Mouse (Mus musculus): ENCODE results near the gene Lig1.

Lig1 gene

DNA sequence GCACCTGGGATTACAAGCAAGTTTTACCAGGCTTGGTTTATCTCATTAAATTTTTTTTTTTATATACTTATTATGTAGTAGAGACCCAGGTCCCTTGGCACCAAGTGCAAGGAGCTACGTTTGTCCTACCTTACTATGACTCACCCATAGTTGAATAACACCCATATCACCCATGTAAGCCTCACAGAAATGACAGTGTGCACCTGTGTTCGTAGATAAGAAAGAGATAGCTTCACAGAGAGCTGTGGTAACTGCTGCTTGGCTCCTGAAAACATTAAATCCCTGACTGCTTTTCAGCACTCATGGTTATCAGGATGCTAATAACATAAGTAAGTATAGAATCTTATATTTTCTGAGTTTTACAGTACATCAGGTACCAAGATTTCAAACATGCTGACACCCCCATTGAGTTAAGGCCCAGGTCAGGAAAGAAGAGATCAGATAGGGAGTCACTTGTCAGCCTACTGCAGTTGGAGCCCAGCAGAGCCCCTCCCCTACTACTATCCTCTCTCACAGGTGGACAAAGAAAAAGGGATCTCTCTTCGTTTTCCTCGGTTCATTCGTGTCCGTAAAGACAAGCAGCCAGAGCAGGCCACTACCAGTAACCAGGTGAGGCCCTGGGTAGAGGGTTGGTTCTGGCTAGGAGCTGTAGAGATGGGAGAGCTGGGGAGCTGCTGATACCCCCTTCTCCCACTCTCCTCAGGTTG lies 33.6 kb downstream of the Lig1 start:
- no peak for DNase-seq

DNA sequence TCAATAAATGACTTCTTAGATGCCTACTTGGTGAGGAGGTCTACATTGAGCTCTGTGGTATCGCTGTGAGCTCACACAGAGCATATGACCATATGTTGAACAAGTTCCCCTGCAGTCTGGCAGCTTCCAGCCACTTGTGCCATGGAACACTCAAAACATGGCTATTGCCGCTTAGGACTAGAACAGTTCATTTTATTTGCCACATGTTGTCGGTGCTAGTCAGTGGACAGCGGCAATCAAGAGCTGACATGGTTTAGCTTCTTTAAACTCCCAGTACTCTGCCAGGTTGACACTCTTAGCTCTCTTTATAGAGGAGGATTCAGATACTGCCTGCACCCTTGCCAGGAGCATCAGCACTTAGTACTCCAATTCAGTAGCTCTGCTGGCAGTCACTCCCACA lies 34.3 kb downstream of the Lig1 start:
- DNase-seq: no peak

DNA sequence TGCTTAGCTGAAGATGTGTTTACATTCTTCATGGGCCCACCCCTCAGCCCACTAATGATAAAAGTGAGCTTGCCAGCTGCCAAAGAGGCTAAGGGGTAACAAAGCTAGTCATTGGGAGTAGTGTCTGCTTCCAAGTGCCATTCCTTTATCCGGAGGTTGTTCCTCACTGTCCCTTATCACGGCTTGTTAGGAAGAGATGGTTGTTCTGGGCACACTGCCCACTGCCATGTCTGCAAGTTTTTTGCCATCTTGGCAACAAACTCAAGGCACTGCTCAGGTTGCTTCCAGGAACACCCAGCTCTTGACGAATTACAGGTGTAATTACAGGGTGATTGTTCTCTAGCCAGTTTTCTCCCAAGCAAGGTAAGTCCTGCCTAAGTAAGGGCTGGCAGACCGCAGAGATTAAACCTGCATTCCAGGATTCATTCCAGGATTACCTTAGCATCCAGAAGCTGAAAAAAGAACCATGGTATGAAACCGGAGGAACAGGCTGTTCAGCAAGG lies 37.1 kb downstream of the Lig1 start:
- no peak for DNase-seq

DNA sequence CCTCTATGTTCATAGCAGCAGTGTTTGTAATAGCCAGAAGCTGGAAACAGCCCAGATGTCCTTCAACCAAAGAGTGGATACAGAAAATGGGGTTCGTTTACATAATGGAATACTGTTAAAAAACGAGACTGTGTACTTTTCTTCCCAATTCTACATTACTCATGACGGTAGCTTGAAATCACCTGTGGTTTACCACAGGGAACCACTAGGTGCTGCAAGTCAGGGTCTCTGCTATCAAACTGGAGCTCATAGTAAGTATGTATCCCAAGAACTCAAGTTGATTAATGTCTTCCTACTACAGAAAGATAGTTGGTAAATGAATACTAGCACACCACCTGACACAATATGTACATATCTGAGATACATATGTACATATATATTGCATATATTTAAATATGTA lies 44.3 kb downstream of the Lig1 start:
- DNase-seq: no peak

DNA sequence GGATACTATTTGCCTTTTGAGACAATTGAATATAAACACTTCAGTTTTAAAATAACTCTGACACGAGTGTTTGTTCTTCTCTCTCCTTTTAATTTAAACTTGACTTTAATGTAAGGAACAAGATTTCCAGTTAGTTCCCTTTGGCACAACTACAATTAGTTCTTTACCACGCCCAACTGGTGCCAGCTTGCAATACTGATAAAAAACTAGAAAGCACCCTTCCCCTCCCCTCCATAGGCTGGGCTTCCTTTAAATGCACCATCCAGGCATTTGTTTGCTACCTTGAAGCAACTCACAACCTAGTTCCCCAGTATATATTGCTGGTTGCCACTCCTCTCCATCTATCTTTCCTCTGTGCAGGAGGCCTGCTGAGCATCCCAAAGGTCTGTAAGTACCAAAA lies 47.2 kb downstream of the Lig1 start, which contains the start of gene Pla2g4c:
Gene Pla2g4c, plus strand, starts transcription at position 340 of the 400 bp plus-strand sequence.
- DNase-seq: no peak

DNA sequence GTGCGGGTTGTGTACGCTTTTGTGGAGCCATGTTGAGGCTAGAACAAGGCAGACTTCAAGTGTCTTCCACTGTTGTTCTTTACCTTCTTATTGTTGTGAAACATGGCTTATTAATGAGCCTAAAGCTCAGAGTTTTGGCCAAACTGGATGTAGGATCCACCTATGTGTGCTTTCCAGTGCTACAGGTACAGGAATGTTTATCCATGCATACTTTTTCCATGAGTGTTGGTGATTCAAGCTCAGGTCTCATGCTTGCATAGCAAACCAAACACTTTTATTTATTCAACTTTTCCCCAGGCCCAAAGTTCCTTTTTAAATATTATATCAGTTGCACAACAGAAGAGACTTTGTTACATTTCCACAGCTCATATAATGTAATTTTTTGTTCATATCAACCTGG lies 53.5 kb downstream of the Lig1 start:
- DNase-seq: no peak

DNA sequence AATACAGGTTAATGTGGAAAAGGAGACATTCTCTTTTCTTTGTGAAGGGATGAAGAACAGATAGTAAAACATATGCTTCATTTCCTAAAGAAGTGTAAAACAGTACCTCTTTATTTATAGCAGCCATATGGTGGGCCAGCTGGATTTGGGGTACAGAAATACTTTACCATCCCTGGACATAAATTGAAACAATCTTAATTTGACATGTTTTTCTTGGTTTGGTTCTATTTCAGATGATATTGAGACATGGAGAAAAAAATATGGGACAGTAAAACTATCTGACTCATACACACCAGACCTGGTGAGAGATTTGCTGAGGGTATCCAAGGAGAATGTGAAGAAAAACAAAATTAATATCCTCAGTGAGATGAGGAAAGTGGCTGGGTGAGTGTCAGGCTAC lies 78.9 kb downstream of the Lig1 start:
- DNase-seq: no peak

Measured in cerebellum, adult 11-12 months (tissue).